Mouse (Mus musculus) embryonic facial prominence, embryonic 12.5 days (tissue): Measurements from ENCODE around the gene Elovl1. TPM values are rescaled to one million over a fixed set of nuclear protein-coding genes. Genes with fewer than 3 reads are reported as not detected.
A peak's percentile ranks its signal among the peaks of the same experiment; 100 is the strongest.

ENCODE experiments used
- ATAC-seq: fragments of 200-750 bp; cut with Nextera tagmentation; 2 replicates; pipeline ENCODE4 v1.8.0; 2017; ENCODE audit not compliant: insufficient number of reproducible peaks, insufficient read depth, low FRiP score, low TSS enrichment
- H3K27ac ChIP-seq: fragments of 300-500 bp; sonication (generic); 2 replicates; pipeline ENCODE4 v1.5.1; 2016; ENCODE audit warnings: mild to moderate bottlenecking
- H3K27me3 ChIP-seq: fragments of 300-500 bp; sonication (generic); 2 replicates; pipeline ENCODE4 v1.6.1; 2016; ENCODE audit warnings: mild to moderate bottlenecking, moderate library complexity
- H3K36me3 ChIP-seq: fragments of 300-500 bp; sonication (generic); 2 replicates; pipeline ENCODE4 v1.6.1; 2016; ENCODE audit warnings: mild to moderate bottlenecking
- H3K4me1 ChIP-seq: fragments of 300-500 bp; sonication (generic); 2 replicates; pipeline ENCODE4 v1.6.1; 2016
- H3K4me2 ChIP-seq: fragments of 300-500 bp; sonication (generic); replicated peaks from 2 replicates; pipeline ENCODE4 v1.6.1; 2016; ENCODE audit warnings: mild to moderate bottlenecking, moderate library complexity
- H3K4me3 ChIP-seq: fragments of 300-500 bp; sonication (generic); 2 replicates; pipeline ENCODE4 v1.5.1; 2016; ENCODE audit warnings: mild to moderate bottlenecking
- H3K9ac ChIP-seq: fragments of 300-500 bp; sonication (generic); 2 replicates; pipeline ENCODE4 v1.6.1; 2016; ENCODE audit warnings: mild to moderate bottlenecking, moderate library complexity
- H3K9me3 ChIP-seq: fragments of 300-500 bp; sonication (generic); 2 replicates; pipeline ENCODE4 v1.6.1; 2016; ENCODE audit warnings: mild to moderate bottlenecking, moderate library complexity
- WGBS: fragments of 180-500 bp; shearing (Covaris S2); methylation state at CpG from one replicate; pipeline ENCODE4 v1.1.7; 2016; 5-methylcytosine and 5-hydroxymethylcytosine counted together
- polyA plus RNA-seq: library from polyadenylated mRNA; unstranded; fragments of >200 nt; fragmentation: Nextera tagmentation; extraction: Ambion mirVana; gene quantifications from 2 replicates; pipeline ENCODE4 v1.2.1, GENCODE M21; 2016

Elovl1 gene
- polyA plus RNA-seq, result 48.4 and 50.3 TPM in 2 replicates

DNA sequence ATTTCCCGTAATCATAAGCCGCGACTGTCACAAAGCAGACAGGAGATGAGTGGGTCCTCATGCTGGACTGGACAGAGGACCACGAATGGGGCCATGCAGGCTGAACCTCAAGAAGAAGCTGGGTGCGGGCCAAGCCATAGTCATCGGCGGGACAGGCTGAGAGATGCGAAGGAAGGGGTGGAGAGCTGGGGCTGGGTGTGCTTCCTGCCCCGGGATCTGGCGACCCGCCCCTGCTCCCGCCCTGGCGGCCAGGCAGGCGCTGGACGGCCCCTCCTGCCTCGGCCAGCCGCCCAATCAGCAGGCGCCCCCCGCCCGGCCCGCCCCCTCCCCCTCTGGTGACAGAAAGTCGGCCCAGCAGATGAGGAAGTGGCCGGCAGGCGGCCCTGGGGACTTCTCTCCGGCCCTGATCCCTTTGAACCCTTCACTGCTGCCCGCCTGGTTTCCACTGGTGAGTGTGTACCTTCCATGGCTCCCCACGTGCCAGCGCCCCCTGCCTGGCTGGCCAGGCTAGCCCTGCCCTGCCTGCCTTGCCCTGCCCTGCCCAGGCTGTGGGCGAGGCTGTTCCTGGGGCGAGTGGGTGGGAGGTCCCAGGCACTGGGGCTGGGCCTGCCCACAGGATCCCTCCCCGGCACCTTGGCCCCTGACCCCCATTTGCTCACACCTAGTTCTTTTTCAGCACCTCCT, at the start of gene Elovl1:
Gene Elovl1 (plus strand): TSS at position 326 of the 684 bp plus-strand sequence.
- Histone ChIP-seq H3K9me3 (no peaks in the 10 kb centered on the region), H3K36me3 (peaks cover 26% of the 10 kb centered on the region), H3K4me2 (peak within 1 kb of the TSS; percentile 91), H3K27me3 (no peaks in the 10 kb centered on the region), H3K27ac (peak within 1 kb of the TSS; percentile 80), H3K4me1 (peaks cover 25% of the 10 kb centered on the region), H3K4me3 (peak within 1 kb of the TSS; percentile 69), H3K9ac (peak within 1 kb of the TSS; percentile 73)
- peak; percentile 95 for ATAC-seq
- WGBS, result 0% methylated on average over 30 of the region's 31 CpGs

DNA sequence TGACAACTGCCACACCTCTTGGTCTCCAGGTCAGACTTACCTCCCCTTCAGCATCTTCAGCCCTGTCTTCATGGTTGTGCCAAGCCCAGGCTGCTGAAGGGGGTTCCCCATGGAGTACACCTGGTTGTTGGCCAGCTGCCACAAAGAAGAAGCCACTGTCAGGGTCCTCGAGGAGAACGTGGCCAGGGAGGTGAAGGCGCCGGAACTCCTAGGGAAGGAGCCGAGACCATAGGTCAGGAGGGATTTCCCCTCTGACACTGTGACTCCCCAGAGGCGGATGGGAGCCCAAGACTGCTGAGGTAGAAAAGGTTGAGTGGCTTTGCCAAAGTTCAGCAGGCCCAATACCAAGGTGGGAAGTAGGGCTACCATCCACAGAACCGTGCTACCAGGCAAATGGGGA, 44.6 kb upstream of the Elovl1 start:
- no peak overlapping the region for H3K9ac ChIP-seq
- no peak for ATAC-seq
- no peak overlapping the region for H3K4me2 ChIP-seq
- H3K27ac ChIP-seq, result no peak overlapping the region
- no peak overlapping the region for H3K4me3 ChIP-seq
- H3K4me1 ChIP-seq, result no peaks in the 10 kb centered on the region
- peaks cover 95% of the 10 kb centered on the region for H3K36me3 ChIP-seq
- H3K9me3 ChIP-seq, result no peaks in the 10 kb centered on the region
- WGBS, result 90% methylated on average over 7 of the region's 7 CpGs
- H3K27me3 ChIP-seq, result no peaks in the 10 kb centered on the region

DNA sequence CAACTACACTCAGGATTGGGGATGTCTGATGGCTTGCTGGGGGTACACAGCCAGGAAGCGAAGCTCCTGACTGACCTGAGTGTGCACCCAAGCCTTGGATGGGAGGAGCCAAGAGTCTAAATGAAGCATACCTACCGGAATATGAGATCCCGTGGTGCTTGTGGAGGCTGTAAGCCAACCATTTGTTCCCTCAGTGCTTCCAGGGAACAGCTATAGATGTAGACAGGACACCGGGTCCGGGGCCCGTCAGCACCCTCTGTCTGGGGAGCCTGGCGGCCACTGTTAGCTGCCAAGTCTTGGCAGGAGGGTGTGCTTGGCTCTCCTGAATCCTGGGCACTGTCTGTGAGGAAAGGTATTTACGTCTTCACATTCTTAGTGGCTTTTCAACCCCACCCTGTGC, 40.6 kb upstream of the Elovl1 start:
- Histone ChIP-seq H3K36me3 (peaks cover 100% of the 10 kb centered on the region), H3K4me2 (no peak overlapping the region), H3K27me3 (no peaks in the 10 kb centered on the region), H3K9me3 (no peaks in the 10 kb centered on the region), H3K4me3 (no peak overlapping the region), H3K9ac (no peak overlapping the region), H3K27ac (no peak overlapping the region), H3K4me1 (no peaks in the 10 kb centered on the region)
- ATAC-seq, result no peak
- whole genome bisulfite sequencing, result 92% methylated on average over 8 of the region's 8 CpGs

DNA sequence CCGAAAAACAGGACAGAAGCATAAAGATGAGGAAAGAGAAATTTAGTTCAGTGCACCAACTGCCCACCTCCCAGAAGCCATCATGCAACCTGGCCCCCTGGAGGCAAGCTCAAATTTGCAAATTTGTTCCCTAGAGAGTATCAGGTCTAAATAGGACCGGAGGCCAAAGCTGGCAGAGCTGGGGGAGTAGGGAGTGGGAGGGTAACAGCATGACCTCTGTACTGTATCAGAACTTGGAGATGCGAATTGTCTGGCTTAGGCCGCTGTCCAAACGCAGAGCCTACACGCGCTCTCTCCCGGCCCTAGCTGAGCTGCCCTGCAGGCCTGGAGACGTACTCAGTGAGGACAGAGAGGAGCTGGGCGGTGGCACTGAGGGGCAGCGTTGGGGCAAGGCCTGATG, 37.7 kb upstream of the Elovl1 start:
- Histone ChIP-seq H3K27me3 (no peaks in the 10 kb centered on the region), H3K9ac (no peak overlapping the region), H3K9me3 (no peaks in the 10 kb centered on the region), H3K36me3 (peaks cover 100% of the 10 kb centered on the region), H3K4me2 (no peak overlapping the region), H3K4me1 (no peaks in the 10 kb centered on the region), H3K4me3 (no peak overlapping the region), H3K27ac (no peak overlapping the region)
- ATAC-seq, result no peak
- 94% methylated on average over 11 of the region's 11 CpGs for WGBS

DNA sequence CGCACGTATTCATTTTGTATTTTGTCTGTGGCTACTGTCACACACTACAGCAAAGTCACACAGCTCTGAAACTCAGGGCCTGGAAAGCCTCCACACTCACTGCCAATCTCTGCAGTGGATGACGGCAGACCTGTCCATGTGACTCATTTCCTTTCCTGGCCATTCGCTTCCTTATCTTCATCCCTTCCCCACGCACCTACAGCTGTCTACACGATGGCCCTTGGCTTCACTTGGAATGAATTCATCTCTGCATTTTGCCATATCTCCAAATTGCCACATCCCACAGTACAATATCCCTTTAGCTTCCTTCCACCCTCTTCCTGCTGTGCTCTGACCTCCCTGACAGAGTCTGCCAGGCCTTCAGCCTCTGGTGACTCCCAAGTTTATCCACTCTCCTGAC, 33.4 kb upstream of the Elovl1 start:
- Histone ChIP-seq H3K4me1 (no peaks in the 10 kb centered on the region), H3K9ac (no peak overlapping the region), H3K4me2 (no peak overlapping the region), H3K4me3 (no peak overlapping the region), H3K36me3 (peaks cover 94% of the 10 kb centered on the region), H3K9me3 (no peaks in the 10 kb centered on the region), H3K27ac (no peak overlapping the region), H3K27me3 (no peaks in the 10 kb centered on the region)
- 88% methylated on average over 6 of the region's 6 CpGs for WGBS
- ATAC-seq, result no peak

DNA sequence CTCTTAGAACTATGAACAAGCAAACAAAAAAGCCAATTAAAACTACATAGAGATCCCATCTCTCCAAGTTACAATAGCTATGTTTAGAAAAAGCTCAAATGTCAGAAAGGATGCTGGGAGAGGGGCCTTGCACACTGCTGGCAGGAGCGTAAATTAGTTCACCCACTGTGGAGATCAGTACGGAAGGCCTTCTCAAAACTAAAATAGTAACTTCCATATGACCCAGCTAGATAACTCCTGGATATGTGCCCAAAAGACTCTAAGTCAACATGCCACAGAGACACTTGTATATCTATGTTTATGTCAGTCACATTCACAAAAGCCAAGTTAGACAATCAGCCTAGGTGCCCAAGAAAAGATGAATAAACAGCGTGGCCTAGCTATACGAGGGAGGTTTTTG, 32.6 kb upstream of the Elovl1 start:
- ATAC-seq, result no peak
- Histone ChIP-seq H3K4me2 (no peak overlapping the region), H3K4me3 (no peak overlapping the region), H3K27me3 (no peaks in the 10 kb centered on the region), H3K27ac (no peak overlapping the region), H3K4me1 (no peaks in the 10 kb centered on the region), H3K9me3 (no peaks in the 10 kb centered on the region), H3K9ac (no peak overlapping the region), H3K36me3 (peaks cover 94% of the 10 kb centered on the region)
- WGBS, result 86% methylated on average over 4 of the region's 4 CpGs

DNA sequence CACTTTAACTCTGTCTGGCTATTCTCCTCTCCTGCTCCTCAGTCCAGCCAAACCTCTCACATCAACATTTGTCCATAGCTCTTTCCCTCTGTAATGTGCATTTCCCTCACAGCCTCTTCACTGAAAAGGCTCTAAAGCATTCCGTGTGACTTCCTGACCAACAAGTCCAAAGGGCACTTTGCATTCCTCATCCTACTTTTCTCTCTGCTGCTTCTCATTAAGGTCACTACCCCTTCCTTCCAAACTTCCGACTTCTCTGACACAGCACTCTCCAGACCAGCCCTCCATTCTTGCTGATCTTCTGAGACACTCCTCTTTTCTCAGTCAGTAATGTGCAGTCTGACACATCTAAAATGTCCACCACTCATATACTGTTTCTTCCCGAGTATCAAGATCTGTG, 31.5 kb upstream of the Elovl1 start:
- Histone ChIP-seq H3K4me3 (no peak overlapping the region), H3K27me3 (no peaks in the 10 kb centered on the region), H3K4me1 (no peaks in the 10 kb centered on the region), H3K36me3 (peaks cover 93% of the 10 kb centered on the region), H3K9ac (no peak overlapping the region), H3K27ac (no peak overlapping the region), H3K4me2 (no peak overlapping the region), H3K9me3 (no peaks in the 10 kb centered on the region)
- WGBS, result 71% methylated on average over 3 of the region's 3 CpGs
- ATAC-seq, result no peak

DNA sequence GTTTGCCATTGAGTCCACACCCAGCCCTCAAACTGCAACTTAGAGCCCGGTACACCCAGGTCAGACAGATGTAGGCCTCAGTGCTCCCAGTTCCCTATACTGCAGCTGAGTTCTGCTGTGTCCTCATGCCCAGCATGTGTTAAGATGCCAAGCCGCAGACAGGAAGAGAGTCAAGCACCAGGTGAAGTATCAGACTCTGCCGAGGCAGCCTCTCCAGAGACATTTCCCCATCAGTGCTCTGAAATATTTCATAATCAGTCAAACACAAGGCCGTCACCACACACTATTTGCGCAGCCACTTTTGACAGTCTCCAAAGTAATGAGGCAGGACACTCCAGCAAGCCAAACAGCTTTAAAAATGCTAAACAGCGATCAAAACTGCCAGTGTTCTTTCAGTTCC, 29.5 kb upstream of the Elovl1 start:
- H3K27me3 ChIP-seq, result no peaks in the 10 kb centered on the region
- no peaks in the 10 kb centered on the region for H3K9me3 ChIP-seq
- no peak overlapping the region for H3K4me2 ChIP-seq
- H3K4me1 ChIP-seq, result no peaks in the 10 kb centered on the region
- no peak for ATAC-seq
- no peak overlapping the region for H3K27ac ChIP-seq
- no peak overlapping the region for H3K9ac ChIP-seq
- no peak overlapping the region for H3K4me3 ChIP-seq
- H3K36me3 ChIP-seq, result peaks cover 93% of the 10 kb centered on the region
- 92% methylated on average over 6 of the region's 6 CpGs for WGBS

DNA sequence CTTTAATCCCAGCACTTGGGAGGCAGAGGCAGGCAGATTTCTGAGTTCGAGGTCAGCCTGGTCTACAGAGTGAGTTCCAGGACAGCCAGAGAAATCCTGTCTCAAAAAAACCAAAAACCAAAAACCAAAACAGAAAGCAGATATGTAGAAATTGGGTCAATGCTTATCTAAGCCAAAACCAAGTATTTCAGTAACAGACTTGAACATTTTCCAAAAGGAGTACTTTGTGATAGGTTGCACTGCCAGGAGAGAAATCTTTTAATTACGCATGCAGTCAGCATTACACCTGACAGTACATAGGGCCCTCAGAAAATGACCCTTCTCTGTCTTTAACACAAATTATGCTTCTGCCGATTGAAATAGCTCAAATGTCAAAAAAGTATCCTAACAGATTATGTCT, 26.5 kb upstream of the Elovl1 start:
- Histone ChIP-seq H3K27ac (no peak overlapping the region), H3K9ac (no peak overlapping the region), H3K9me3 (no peaks in the 10 kb centered on the region), H3K4me2 (no peak overlapping the region), H3K27me3 (no peaks in the 10 kb centered on the region), H3K4me3 (no peak overlapping the region), H3K36me3 (peaks cover 77% of the 10 kb centered on the region), H3K4me1 (no peaks in the 10 kb centered on the region)
- ATAC-seq, result no peak
- WGBS, result 87% methylated on average over 3 of the region's 3 CpGs

DNA sequence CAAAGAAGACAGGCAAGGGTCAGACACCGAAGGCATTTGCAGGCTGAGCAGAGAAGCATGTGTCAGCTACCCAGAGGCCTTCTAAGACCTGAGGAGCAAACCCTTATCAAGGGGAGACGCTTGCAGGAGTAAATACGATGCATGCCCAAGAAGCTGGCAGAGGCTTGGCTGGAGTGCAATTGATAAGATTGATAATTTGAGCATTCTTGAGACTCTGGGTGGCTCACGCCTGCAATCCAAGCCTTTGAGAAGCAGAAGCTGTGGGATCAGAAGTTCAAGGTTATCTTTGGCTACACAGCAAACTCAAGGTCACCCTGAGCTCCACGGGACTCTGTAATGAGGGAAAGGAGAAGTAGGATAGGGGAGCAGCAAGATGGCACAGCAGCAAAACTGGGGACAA, 26.0 kb upstream of the Elovl1 start:
- Histone ChIP-seq H3K9me3 (no peaks in the 10 kb centered on the region), H3K36me3 (peaks cover 72% of the 10 kb centered on the region), H3K27ac (no peak overlapping the region), H3K27me3 (no peaks in the 10 kb centered on the region), H3K9ac (no peak overlapping the region), H3K4me1 (no peaks in the 10 kb centered on the region), H3K4me2 (no peak overlapping the region), H3K4me3 (no peak overlapping the region)
- no peak for ATAC-seq
- 91% methylated on average over 5 of the region's 5 CpGs for WGBS

DNA sequence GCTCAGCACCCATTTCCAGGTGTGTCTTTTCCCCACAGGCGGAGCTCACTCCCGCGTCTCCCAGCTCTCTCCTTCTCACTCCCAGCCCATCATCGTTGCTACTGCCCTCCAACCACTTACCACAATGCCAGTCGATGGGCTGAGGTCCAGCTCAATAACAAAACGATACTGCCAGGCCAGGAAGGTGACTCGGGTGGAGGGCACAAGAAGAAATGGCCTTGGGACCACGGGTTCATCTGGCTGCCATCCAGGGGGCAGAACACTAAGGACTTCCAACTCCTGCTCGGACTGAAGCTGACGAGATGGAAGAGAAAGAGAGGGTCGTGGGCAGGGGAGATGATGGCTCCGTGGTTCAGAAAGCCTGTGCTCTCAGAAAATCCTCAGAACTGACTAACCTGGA, 25.2 kb upstream of the Elovl1 start:
- 95% methylated on average over 12 of the region's 12 CpGs for WGBS
- Histone ChIP-seq H3K4me3 (no peak overlapping the region), H3K4me2 (no peak overlapping the region), H3K36me3 (peaks cover 65% of the 10 kb centered on the region), H3K27me3 (no peaks in the 10 kb centered on the region), H3K27ac (no peak overlapping the region), H3K9ac (no peak overlapping the region), H3K9me3 (no peaks in the 10 kb centered on the region), H3K4me1 (no peaks in the 10 kb centered on the region)
- ATAC-seq, result no peak

DNA sequence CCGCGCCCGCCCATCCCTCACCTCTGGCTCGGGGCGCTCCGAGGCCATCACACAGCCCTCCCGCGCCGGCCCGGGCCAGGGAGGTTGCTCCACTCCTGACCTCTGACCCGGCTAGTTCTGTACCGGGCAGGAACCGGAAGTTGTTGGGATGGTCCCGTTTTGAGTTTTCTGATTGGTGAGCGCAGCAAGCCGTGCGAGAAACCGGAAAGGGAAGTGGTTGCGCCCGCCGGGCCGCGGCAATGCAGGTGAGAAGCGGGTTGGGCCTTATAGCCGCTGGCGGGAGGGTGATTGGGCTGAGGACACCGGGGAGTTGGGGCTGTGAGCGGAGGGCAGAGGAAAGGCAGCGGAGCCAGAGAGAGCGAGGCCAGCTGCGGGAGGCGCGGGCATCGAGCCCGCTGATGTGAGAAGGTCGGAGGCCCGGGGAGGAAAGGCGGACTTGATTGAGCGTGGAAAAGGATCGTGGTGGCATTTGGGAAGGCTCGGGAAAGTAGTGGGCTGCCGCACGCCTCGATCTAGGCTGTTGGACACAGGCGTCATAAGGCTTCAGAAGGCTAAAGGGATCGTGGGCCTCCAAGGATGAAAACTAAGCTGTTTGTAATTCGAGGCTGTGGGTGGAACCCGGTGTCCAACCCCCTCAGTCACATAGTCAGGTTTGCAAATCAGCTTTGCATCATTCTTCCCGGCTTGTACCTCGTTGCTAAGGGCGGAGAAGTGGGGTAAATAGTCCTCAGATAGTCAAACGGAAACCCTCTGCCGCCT, 18.6 kb upstream of the Elovl1 start, which contains the start of the genes Szt2 and Med8:
Gene Szt2 (minus strand): TSS at position 132 of the 759 bp plus-strand sequence.
Gene Med8 (plus strand): TSS at position 196 of the 759 bp plus-strand sequence.
- Histone ChIP-seq H3K27me3 (no peaks in the 10 kb centered on the region), H3K9me3 (no peaks in the 10 kb centered on the region), H3K9ac (peak within 1 kb of the TSS; percentile 78), H3K36me3 (peaks cover 40% of the 10 kb centered on the region), H3K4me1 (peaks cover 16% of the 10 kb centered on the region), H3K4me2 (peak within 1 kb of the TSS; percentile 91), H3K4me3 (peak within 1 kb of the TSS; percentile 97), H3K27ac (peak within 1 kb of the TSS; percentile 37)
- WGBS, result under 1% methylated on average over 53 of the region's 53 CpGs
- peak; percentile 86 for ATAC-seq
